Mouse (Mus musculus) C2C12 (cell line): ENCODE measurements around the gene Ivns1abp. TPM values are rescaled to one million over a fixed set of nuclear protein-coding genes. Genes with fewer than 3 reads are reported as not detected.
"Not testable (repeated sequence)": the region's sequence is repeated elsewhere in the genome, so short reads cannot be mapped to it uniquely, and the experiment has no call there.

Experiments
- H3K27me3 ChIP-seq: one replicate; pipeline ENCODE4 v1.6.1; 2011; ENCODE audit not compliant: control insufficient read depth, insufficient read depth, insufficient read length
- H3K36me3 ChIP-seq: one replicate; pipeline ENCODE4 v1.6.1; 2011; ENCODE audit not compliant: control insufficient read depth, insufficient read depth
- H3K4me3 ChIP-seq: one replicate; pipeline ENCODE4 v1.5.1; 2011; ENCODE audit warnings: mild to moderate bottlenecking, control low read depth; ENCODE audit not compliant: poor library complexity, insufficient read depth, severe bottlenecking
- H3K79me2 ChIP-seq: one replicate; pipeline ENCODE4 v1.6.1; 2011; ENCODE audit not compliant: control insufficient read depth, insufficient read depth
- H3K79me3 ChIP-seq: one replicate; pipeline ENCODE4 v1.6.1; 2011; ENCODE audit warnings: low read depth, control low read depth
- H3ac ChIP-seq: one replicate; pipeline ENCODE3; 2011; ENCODE audit warnings: low read depth; ENCODE audit not compliant: control insufficient read depth, insufficient read length
- CEBPB ChIP-seq: IDR thresholded peaks from one replicate; pipeline ENCODE4 v1.6.1; 2011; ENCODE audit warnings: low read depth, mild to moderate bottlenecking, control low read depth, moderate library complexity
- CTCF ChIP-seq: IDR thresholded peaks from one replicate; pipeline ENCODE4 v1.5.1; 2011; ENCODE audit not compliant: control insufficient read depth, insufficient read depth, insufficient read length
- FOSL1 ChIP-seq: IDR thresholded peaks from one replicate; pipeline ENCODE4 v1.8.0; 2011; ENCODE audit warnings: mild to moderate bottlenecking, low read length; ENCODE audit not compliant: poor library complexity, insufficient read depth, severe bottlenecking
- MAX ChIP-seq: IDR thresholded peaks from one replicate; pipeline ENCODE4 v1.6.1; 2011; ENCODE audit warnings: mild to moderate bottlenecking, control low read depth
- MYOD1 ChIP-seq: IDR thresholded peaks from one replicate; pipeline ENCODE4 v1.6.1; 2011; ENCODE audit warnings: low read depth; ENCODE audit not compliant: control insufficient read depth, insufficient read length
- MYOG ChIP-seq: IDR thresholded peaks from one replicate; pipeline ENCODE4 v1.6.1; 2011; ENCODE audit not compliant: control insufficient read depth, insufficient read length; ENCODE audit errors: extremely low read depth
- USF1 ChIP-seq: IDR thresholded peaks from one replicate; pipeline ENCODE4 v1.6.1; 2011; ENCODE audit warnings: low read depth, mild to moderate bottlenecking, control low read depth, moderate library complexity
- polyA plus RNA-seq: library from polyadenylated mRNA; unstranded; fragments of >200 nt; fragmentation: generic; extraction: Trizol; gene quantifications from one replicate; pipeline ENCODE4 v1.2.1, GENCODE M21; 2012; ENCODE audit warnings: missing spikeins

Ivns1abp gene
- polyA plus RNA-seq, 1 experiment = 38.6 TPM

DNA sequence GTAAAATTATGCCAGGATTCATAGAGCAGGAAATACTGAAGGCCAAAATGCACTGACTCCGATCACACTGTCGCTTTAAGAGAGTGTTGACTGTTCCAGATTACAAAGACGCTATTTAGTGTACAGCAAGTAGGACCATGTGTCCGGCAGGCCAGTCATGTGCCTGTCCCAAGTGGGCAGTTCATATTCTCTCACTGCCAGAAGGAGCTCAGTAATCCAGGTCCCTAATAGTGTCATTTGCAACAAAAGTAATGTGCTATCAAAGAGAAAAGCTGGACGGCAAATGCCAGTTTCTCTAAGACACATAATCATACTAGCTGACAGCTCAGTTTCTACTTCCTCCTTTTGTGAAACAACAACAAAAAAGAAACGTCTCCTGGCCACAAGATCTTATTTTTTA is 1.3 kb upstream of the Ivns1abp start:
- Histone ChIP-seq H3K27me3 (no peaks in the 10 kb centered on the region), H3ac (no peak overlapping the region), H3K79me2 (peaks cover 37% of the 10 kb centered on the region), H3K36me3 (peaks cover 11% of the 10 kb centered on the region), H3K79me3 (peaks cover 30% of the 10 kb centered on the region), H3K4me3 (no peak overlapping the region)
- TF ChIP-seq CTCF = no peak
- no peak for TF ChIP-seq FOSL1
- TF ChIP-seq MAX = no peak
- no peak for TF ChIP-seq MYOD1
- TF ChIP-seq USF1 = no peak
- TF ChIP-seq MYOG = no peak
- TF ChIP-seq CEBPB = no peak

DNA sequence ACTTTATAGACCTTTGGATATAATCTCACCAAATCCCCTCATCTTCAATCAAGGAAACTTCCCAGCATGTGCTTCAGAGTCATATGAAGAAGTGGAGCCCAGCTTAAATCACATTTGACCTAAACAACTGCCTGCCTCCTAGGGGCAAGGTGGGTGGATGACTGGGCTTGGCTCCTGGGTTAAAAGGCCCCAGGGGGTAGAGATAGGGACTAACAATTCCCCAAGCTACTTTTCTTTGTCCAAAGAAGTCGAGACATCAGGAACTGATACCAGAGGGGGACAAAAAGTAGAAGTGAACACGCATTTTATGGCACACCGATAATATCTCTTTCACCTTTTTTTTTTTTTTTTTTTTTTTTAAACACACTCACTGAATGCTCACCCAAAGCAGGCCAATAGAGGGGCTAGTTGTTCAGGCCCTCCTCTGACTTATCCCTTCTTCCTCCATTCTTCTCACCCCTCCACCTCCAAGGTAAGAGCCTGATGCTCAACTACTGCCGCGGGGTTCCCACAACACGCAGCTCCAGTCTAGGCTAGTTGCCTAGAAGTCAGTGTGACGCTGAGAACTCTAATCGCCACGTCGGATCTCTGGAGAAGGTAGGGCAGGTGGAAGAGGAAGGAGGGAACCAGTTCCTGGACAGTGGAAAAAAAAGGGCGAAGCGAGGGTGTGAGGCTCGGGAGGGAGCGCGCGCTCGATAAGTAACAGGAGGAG is 550 bp upstream of the Ivns1abp start:
- TF ChIP-seq USF1 (no peak), MYOG (no peak)
- peaks cover 44% of the 10 kb centered on the region for H3K79me2 ChIP-seq
- H3K4me3 ChIP-seq = peak overlapping the region; percentile 76
- peaks cover 36% of the 10 kb centered on the region for H3K79me3 ChIP-seq
- no peaks in the 10 kb centered on the region for H3K27me3 ChIP-seq
- H3ac ChIP-seq = peak overlapping the region; percentile 59
- H3K36me3 ChIP-seq = peaks cover 16% of the 10 kb centered on the region

DNA sequence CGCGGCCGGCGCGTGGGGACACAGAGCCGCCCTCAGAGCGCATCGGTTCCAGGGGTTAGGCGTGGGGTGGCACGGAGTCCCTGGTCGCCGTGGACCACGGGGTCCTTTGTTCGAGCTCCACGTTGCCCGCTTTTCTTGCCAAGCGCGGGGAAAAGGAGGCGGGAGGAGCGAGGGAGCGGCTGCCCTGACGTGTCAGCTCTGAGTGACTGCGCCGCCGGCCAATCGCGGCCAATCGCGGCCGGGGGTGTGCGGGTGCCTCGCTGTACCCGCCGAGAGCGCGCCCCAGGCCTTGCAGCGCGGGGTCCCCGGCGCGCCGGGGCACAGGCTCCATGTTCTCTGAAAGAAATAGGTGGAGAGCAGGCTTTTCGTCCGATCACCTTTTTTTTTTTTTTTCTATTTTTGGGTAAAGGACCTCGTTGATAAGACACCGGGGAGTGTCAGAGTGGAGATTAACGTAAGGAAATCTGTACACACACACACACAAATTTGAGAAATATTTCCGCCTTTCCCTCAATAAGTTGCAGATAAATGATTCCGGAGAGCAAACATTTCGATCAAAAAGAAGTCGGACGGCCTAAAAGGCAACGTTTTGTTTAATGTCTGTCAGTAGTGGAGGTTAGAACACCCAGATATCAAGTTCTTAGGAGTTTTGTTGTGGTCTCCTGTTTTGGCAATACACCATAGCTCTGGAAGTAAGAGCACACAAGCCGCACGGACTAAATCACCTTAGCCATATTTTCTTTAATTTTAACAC is 1.0 kb downstream of the Ivns1abp start:
- peak overlapping the region; percentile 76 for H3K4me3 ChIP-seq
- peaks cover 60% of the 10 kb centered on the region for H3K79me2 ChIP-seq
- H3K36me3 ChIP-seq = peaks cover 29% of the 10 kb centered on the region
- H3ac ChIP-seq = peak overlapping the region; percentile 99
- TF ChIP-seq USF1 (no peak), MAX (peak; percentile 81)
- peaks cover 50% of the 10 kb centered on the region for H3K79me3 ChIP-seq
- H3K27me3 ChIP-seq = no peaks in the 10 kb centered on the region

DNA sequence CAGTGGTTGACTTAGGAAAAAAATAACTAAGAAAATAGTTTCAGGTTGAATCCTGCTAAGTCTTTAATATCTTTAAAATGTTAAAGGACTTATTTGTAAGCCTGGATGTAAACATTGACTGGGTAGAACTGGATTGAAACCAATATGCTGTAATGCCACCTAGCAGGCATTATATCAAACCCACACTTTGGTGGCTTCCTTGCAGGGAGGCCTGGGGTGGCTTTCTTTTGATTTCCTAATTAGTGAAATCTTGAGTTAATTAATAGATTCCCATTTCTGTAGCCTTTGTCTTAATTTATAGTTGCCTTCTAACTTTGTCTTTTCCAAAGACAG is 1.6 kb downstream of the Ivns1abp start:
- no peaks in the 10 kb centered on the region for H3K27me3 ChIP-seq
- H3K79me3 ChIP-seq = peaks cover 54% of the 10 kb centered on the region
- peak overlapping the region; percentile 27 for H3ac ChIP-seq

DNA sequence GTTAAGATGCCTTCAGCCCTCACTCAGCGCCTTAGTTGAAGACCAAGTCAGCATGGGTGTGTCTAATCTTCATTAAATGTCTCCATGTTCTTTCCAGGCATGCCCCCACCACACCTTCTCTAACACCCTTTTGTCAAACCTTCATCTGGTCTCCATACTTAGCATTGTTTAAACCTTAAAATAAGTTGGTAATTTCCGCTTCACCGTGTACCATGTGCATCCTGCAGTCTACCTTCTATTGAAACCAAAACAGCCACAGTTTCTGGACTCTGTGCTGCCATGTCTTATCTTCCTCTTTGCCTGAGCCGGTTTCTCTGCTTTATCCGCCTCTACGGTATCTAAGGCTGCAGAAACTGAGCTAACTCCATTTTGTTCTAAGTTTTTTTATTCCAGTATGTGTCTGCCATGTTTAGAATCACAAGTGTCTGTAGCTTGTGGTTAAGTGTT is 2.4 kb downstream of the Ivns1abp start:
- H3ac ChIP-seq = no peak overlapping the region
- peaks cover 74% of the 10 kb centered on the region for H3K79me2 ChIP-seq
- peaks cover 56% of the 10 kb centered on the region for H3K79me3 ChIP-seq
- TF ChIP-seq CEBPB (no peak), MYOD1 (no peak)
- peaks cover 43% of the 10 kb centered on the region for H3K36me3 ChIP-seq
- H3K27me3 ChIP-seq = no peaks in the 10 kb centered on the region
- H3K4me3 ChIP-seq = no peak overlapping the region

More for the DNA sequence above, 1.6 kb downstream of the Ivns1abp start:
- H3K79me2 ChIP-seq = peaks cover 65% of the 10 kb centered on the region
- peak overlapping the region; percentile 76 for H3K4me3 ChIP-seq
- peaks cover 35% of the 10 kb centered on the region for H3K36me3 ChIP-seq
- TF ChIP-seq FOSL1 (no peak), MAX (no peak), CEBPB (no peak), USF1 (no peak), CTCF (no peak), MYOD1 (no peak), MYOG (no peak)

DNA sequence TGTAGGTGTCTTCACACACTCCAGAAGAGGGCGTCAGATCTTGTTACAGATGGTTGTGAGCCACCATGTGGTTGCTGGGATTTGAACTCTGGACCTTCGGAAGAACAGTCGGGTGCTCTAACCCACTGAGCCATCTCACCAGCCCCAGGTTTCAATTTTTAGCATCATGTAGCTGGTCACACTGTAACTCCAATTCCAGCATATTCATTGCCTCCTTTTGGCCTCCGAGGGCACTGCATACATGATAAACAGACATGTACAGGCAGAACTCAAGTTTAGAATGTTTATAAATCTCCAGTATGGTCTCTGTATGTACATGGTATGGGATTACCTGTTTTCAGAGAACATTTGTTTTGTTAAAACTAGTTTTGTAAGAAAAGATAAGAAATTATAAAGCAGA is 4.0 kb downstream of the Ivns1abp start:
- Histone ChIP-seq H3K79me2 (peaks cover 83% of the 10 kb centered on the region), H3K36me3 (peaks cover 59% of the 10 kb centered on the region), H3K79me3 (peaks cover 56% of the 10 kb centered on the region)
- not testable (repeated sequence) for H3ac ChIP-seq, H3K4me3 ChIP-seq, H3K27me3 ChIP-seq
